Mouse (Mus musculus): ENCODE results near the gene Robo1.

Gene Robo1

GRCm38 (mm10) chr16:73014544-73014943, 706.4 kb downstream of the Robo1 start:
- no peak for DNase-seq

GRCm38 (mm10) chr16:73015976-73016375, 707.9 kb downstream of the Robo1 start:
- no peak for DNase-seq

GRCm38 (mm10) chr16:73016801-73017200, 708.7 kb downstream of the Robo1 start:
- no peak for DNase-seq

DNA sequence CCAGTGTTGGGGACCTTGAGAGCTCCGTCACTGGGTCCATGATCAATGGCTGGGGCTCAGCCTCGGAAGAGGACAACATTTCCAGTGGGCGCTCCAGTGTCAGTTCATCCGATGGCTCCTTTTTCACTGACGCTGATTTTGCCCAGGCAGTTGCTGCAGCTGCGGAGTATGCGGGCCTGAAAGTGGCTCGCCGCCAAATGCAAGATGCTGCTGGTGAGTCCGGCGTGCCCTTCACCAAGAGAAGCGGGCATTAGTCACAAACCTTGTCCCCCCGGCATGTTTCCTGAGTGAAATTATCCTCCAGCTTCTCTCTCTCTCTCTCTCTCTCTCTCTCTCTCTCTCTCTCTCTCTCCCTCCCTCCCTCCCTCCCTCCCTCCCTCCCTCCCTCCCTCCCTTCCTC, 716.2 kb downstream of the Robo1 start:
- no peak for DNase-seq

- DNase-seq = no peak
Observed at GRCm38 (mm10) chr16:73027692-73028091, 719.6 kb downstream of the Robo1 start.

DNA sequence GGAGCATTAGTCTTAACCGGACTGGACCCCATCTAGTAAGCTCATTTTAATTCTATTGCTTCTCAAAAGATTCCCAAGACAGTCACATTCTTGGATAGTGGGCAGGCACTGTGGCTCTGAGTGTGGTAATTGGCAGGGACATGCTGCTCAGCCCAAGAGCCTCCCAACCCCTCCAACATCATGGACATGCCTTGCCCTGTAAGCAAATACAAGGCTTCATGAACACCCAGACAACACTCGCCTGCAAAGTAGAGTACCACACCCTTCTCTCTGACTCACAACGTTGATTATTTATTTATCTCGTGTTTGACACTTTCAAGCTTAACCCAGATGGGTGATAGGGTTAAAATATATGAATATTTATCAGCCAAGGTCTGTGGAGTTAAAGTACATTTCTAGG, 722.9 kb downstream of the Robo1 start:
- no peak for DNase-seq

- DNase-seq = no peak
Observed at GRCm38 (mm10) chr16:73035210-73035985, 727.3 kb downstream of the Robo1 start.

DNA sequence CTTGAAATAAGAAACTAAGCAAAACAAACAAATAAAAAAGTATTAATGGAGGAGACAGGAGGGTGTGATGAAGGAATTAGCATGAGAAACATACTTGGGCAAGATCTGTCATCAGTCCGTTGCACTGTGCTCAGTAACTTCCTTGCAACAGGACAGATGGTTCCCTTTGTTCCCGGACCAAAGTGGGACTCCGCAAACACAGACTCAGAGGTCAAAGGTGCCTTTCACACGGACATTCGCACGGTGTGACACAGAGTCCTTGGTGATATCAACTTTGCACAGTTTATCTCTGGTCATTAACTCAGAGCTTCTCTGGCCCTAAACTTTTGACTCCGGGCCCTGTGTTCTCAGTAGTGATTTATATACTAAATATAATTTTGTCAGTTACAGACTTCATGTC, 730.4 kb downstream of the Robo1 start:
- DNase-seq = no peak

DNA sequence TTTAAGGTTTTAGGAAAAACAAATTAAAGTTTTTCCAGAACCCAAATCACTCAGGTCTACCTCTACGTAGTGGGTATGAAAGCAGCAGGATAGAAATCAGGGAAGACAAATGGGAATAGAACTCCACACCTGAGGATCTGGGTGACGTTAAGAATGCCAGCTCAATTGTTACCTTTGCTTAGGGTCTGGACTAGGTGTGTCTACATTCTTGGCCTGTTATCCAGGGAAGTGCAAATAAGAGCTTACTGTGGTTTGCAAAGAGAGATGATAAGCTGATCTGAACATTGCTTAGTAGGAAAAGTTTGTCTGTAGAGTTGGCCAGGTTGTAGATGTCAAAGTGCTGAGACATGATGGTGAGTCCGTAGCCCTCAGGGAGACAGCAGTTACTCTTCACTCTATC, 754.4 kb downstream of the Robo1 start:
- no peak for DNase-seq

DNA sequence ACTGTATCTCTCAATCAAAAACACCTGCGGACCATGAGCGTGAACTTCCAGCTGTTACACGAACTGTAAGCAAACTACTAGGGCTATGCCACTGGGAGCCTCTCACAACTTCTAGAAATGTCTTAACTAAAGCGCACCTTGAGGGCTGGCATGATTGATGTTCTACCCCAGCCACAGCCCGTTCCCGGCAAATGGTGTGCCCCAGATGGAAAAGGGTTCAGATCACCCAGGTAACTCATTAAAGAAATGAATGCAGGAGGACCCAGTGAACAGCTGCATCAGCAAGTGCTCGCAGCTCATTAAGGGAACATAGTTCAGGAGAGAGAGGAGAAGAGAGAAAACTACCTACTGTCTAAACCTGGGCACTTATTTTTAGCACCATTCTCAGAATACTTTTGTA, 759.7 kb downstream of the Robo1 start:
- no peak for DNase-seq

DNA sequence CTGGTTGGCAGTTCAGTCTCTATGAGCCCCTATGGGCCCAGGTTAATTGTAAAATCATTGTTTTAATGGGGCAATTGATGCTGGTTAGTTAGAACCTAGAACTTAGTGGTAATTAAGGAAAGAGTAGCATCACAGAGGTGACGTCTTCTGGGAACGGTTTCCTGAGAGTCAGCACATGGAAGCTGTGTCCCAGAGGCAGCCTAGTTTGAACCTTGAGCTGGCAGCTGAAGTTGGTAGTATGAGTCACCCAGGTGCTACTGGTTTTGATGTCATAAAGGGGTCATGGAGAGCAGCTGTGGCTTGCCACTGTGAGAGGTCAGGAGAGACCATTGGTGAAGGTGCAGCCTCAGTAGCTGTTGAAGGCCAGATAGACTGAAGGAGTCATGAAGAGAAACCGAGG, 763.9 kb downstream of the Robo1 start:
- DNase-seq = no peak

DNA sequence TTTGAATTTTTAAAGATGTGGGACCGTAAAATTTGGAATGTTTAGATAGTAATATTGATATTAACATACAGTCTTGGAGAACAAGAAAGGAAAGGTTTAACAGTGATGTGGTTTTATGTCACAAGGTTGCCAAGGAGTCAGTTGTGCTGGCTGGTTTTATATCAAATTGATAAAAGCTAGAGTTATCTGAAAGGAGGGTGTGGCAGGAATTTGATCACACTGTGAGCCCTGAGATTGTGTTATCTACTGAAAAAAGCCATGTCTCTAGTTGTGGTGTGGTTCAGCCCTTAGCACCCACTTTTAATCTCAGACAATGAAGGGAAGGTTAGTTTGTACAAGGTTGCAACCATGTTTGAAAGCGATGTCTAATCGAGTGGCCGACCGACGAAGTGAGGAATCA, 764.8 kb downstream of the Robo1 start:
- no peak for DNase-seq

DNA sequence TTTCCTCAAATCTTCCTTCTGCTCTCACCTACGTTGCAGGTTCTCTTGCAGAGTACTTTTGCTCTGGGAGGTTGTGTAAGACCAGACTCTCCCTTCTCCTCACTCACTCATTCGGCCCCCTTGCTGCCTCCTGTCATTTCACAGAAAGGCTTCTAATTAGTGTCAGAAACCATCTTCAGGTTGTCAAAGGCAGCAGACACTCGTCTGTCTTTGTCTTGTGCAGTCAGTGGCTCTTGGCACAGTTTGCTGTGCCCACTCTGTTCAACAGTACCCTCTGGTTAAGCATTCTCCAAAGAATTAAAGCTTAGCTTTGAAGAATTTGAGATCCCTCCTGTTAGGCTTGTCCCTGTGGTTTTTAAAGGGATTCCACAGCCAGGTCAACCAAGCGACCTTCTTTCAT, 774.3 kb downstream of the Robo1 start:
- no peak for DNase-seq

DNA sequence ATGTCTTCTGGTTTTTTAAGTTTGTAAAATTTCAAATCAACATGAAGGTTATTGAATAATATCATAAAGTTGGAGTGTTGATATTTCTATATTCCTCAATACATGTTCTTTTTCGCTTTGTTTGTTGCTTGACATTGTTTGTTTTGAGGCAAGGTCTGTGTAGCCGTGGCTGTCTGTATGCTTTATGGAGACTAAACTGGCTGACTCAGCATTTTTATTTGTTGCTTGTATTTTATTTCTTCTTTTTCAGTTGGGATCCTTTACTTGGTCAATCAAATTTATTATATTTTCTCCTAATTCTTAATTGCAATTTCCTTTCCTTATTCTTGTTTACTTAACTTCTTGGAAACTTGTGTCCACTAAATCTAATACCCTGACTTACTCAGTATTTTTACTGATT, 775.0 kb downstream of the Robo1 start:
- DNase-seq = no peak

Data from right cerebral cortex, adult 18-20 months (tissue).